Mouse (Mus musculus): ENCODE data around the gene Tagap1.
"Not testable (repeated sequence)": the region's sequence is repeated elsewhere in the genome, so short reads cannot be mapped to it uniquely, and the experiment has no call there.

DNA sequence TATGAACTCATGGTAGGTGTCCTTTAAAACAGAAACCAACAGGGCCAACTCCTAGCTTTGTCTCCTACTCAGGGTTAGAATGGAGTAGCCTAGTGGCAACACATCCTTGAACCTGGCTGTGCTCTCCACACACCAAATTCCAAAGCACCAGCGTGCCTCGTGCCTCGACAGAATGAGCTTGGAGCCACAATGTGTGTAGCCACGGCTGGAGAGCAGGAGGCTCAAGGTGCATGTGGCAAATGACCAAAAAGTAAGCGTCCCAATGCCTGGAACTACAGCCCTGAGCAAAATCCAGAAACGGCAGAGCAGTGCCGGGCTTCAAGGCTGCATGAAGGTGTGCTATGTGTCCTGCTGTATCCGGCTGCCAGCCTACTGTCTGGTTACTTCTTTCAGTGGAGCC lies 10.3 kb upstream of the Tagap1 start:
- not testable (repeated sequence) for TF ChIP-seq POLR2A (IDR thresholded peaks at IDR 0.05; ENCODE audit: borderline replicate concordance, extremely low read depth, insufficient read depth, insufficient read length, poor library complexity, severe bottlenecking); CTCF (IDR thresholded peaks at IDR 0.05; ENCODE audit: borderline replicate concordance, extremely low read depth, insufficient read depth, insufficient read length)

Data from brain, embryonic 14.5 days (tissue).